Mouse (Mus musculus) olfactory bulb, adult 2 months (tissue): ENCODE data around the gene Plrg1.

Source experiments
- CTCF ChIP-seq: fragments of 200-500 bp; IDR thresholded peaks from 2 replicates; pipeline ENCODE4 v1.5.1; 2012; ENCODE audit warnings: low read depth, mild to moderate bottlenecking, low read length, moderate library complexity; ENCODE audit not compliant: insufficient read depth
- POLR2A ChIP-seq: fragments of 200-500 bp; IDR thresholded peaks from 2 replicates; pipeline ENCODE4 v1.6.1; 2012; ENCODE audit warnings: mild to moderate bottlenecking, low read depth, low read length, moderate library complexity; ENCODE audit not compliant: insufficient read depth

DNA sequence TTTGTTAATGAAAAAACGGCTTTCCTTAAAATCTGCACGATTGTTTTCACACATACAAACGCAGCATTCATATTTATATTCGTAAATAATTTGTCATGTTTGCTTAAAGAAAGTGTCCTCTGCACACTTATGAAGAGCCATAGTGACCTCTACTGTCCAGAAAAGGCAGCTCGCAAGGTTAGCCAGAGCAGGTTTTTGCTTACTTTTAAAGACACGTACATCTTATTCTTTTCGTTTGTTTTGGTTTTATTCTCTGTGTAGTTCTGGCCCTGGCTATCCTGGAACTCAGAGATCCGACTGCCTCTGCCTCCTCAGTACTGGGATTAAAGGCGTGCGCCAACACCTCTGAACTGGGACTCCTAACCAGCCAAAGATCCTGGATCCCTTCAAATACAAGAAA lies 1.6 kb upstream of the Plrg1 start:
- TF ChIP-seq POLR2A: no peak
- TF ChIP-seq CTCF: no peak
